Comparison of ENCODE assay signal across 24 mouse cellular contexts in genomic region chr12:73673783-73674182, GRCm38 (mm10).
A peak's percentile ranks its signal among the peaks of the same experiment; 100 is the strongest.
DNase-seq lines count a peak whose midpoint lies in the region; ATAC-seq lines count a peak whose summit lies in the region.
"Had no signal": no experiment of that assay in that cellular context is flagged by ENCODE, and none has a peak within 500 bp of the region (broad histone marks: within the 10 kb centered on the region; RNA-seq: fewer than 3 reads in every experiment).

No protein-coding gene starts in this region.

- H3K36me3 ChIP-seq in embryonic facial prominence, embryonic 14.5 days (ENCODE audit: control insufficient read depth, insufficient read depth, low read length), result no peaks in the 10 kb centered on the region
- H3K36me3 ChIP-seq in embryonic facial prominence, embryonic 10.5 days (replicated peaks), result no peaks in the 10 kb centered on the region
- H3K36me3 ChIP-seq in hindbrain, embryonic 16.5 days (ENCODE audit: control insufficient read depth, insufficient read depth, low read length), result no peaks in the 10 kb centered on the region
- H3K36me3 ChIP-seq in hindbrain, embryonic 10.5 days, result no peaks in the 10 kb centered on the region
- H3K36me3 ChIP-seq: embryonic facial prominence, embryonic 13.5 days; limb, embryonic 13.5 days; liver, embryonic 12.5 days; midbrain, embryonic 10.5 days; neural tube, embryonic 15.5 days had no signal

- H3K9ac ChIP-seq in embryonic facial prominence, embryonic 14.5 days (ENCODE audit: low read depth, low read length), result no peak overlapping the region
- H3K9ac ChIP-seq in hindbrain, embryonic 16.5 days (ENCODE audit: low read depth, low read length), result no peak overlapping the region
- H3K9ac ChIP-seq: embryonic facial prominence, embryonic 13.5 days; limb, embryonic 13.5 days; liver, embryonic 12.5 days; neural tube, embryonic 15.5 days had no signal

- H3K9me3 ChIP-seq in embryonic facial prominence, embryonic 14.5 days (ENCODE audit: control insufficient read depth, low read length), result no peaks in the 10 kb centered on the region
- no peaks in the 10 kb centered on the region for H3K9me3 ChIP-seq in embryonic facial prominence, embryonic 10.5 days
- no peaks in the 10 kb centered on the region for H3K9me3 ChIP-seq in hindbrain, embryonic 16.5 days (ENCODE audit: control insufficient read depth, low read length)
- no peaks in the 10 kb centered on the region for H3K9me3 ChIP-seq in hindbrain, embryonic 10.5 days
- H3K9me3 ChIP-seq: embryonic facial prominence, embryonic 13.5 days; limb, embryonic 13.5 days; liver, embryonic 12.5 days; midbrain, embryonic 10.5 days; neural tube, embryonic 15.5 days had no signal

- ATAC-seq in embryonic facial prominence, embryonic 14.5 days (ENCODE audit: low read depth), result no peak
- peak; percentile 64; the same call in 1 of the 2 replicates for ATAC-seq in hindbrain, embryonic 16.5 days
- ATAC-seq: activated CD4-positive, CD25-positive, alpha-beta regulatory T cell, adult 4 months; forebrain, embryonic 14.5 days; inflammation-experienced regulatory T-cells, adult 6 months; liver, embryonic 12.5 days had no signal

- 78% methylated on average over 7 of the region's 7 CpGs for WGBS in embryonic facial prominence, embryonic 14.5 days
- WGBS in embryonic facial prominence, embryonic 10.5 days, result 88% methylated on average over 7 of the region's 7 CpGs
- 71% methylated on average over 7 of the region's 7 CpGs for WGBS in hindbrain, embryonic 16.5 days
- 88% methylated on average over 7 of the region's 7 CpGs for WGBS in hindbrain, embryonic 10.5 days

- no peak overlapping the region for H3K27ac ChIP-seq in embryonic facial prominence, embryonic 14.5 days (replicated peaks; ENCODE audit: low read depth, low read length)
- no peak overlapping the region for H3K27ac ChIP-seq in embryonic facial prominence, embryonic 10.5 days (replicated peaks)
- no peak overlapping the region for H3K27ac ChIP-seq in hindbrain, embryonic 16.5 days (ENCODE audit: low read depth, low read length)
- H3K27ac ChIP-seq in hindbrain, embryonic 10.5 days, result no peak overlapping the region
- H3K27ac ChIP-seq: embryonic facial prominence, embryonic 13.5 days; kidney, postnatal 0 days; limb, embryonic 13.5 days; liver, embryonic 12.5 days; midbrain, embryonic 10.5 days; neural tube, embryonic 15.5 days had no signal

- H3K4me2 ChIP-seq in embryonic facial prominence, embryonic 14.5 days (ENCODE audit: low read depth, low read length), result no peak overlapping the region
- H3K4me2 ChIP-seq in hindbrain, embryonic 16.5 days (ENCODE audit: low read length), result no peak overlapping the region
- H3K4me2 ChIP-seq: embryonic facial prominence, embryonic 13.5 days; limb, embryonic 13.5 days; liver, embryonic 12.5 days; neural tube, embryonic 15.5 days had no signal

- peaks cover 13% of the 10 kb centered on the region; the same call in 1 of the 2 replicates for H3K4me1 ChIP-seq in embryonic facial prominence, embryonic 14.5 days (ENCODE audit: control insufficient read depth, insufficient read depth, low read length)
- H3K4me1 ChIP-seq in embryonic facial prominence, embryonic 10.5 days, result peaks cover 42% of the 10 kb centered on the region
- peaks cover 7% of the 10 kb centered on the region for H3K4me1 ChIP-seq in hindbrain, embryonic 16.5 days (ENCODE audit: control insufficient read depth, insufficient read depth, low read depth, low read length)
- H3K4me1 ChIP-seq in hindbrain, embryonic 10.5 days (replicated peaks), result peaks cover 37% of the 10 kb centered on the region

- no peaks in the 10 kb centered on the region for H3K27me3 ChIP-seq in embryonic facial prominence, embryonic 14.5 days (replicated peaks; ENCODE audit: control insufficient read depth, insufficient read depth, low read length)
- H3K27me3 ChIP-seq in embryonic facial prominence, embryonic 10.5 days (replicated peaks; ENCODE audit: low read depth, poor library complexity, severe bottlenecking), result no peaks in the 10 kb centered on the region
- H3K27me3 ChIP-seq in hindbrain, embryonic 16.5 days (replicated peaks; ENCODE audit: control insufficient read depth, insufficient read depth, low read length), result no peaks in the 10 kb centered on the region
- no peaks in the 10 kb centered on the region for H3K27me3 ChIP-seq in hindbrain, embryonic 10.5 days (ENCODE audit: insufficient read depth, poor library complexity, severe bottlenecking)
- H3K27me3 ChIP-seq: embryonic facial prominence, embryonic 13.5 days; limb, embryonic 13.5 days; liver, embryonic 12.5 days; neural tube, embryonic 15.5 days had no signal

- no peak overlapping the region for H3K4me3 ChIP-seq in embryonic facial prominence, embryonic 14.5 days (ENCODE audit: low read depth, low read length)
- H3K4me3 ChIP-seq in embryonic facial prominence, embryonic 10.5 days, result no peak overlapping the region
- no peak overlapping the region for H3K4me3 ChIP-seq in hindbrain, embryonic 16.5 days (ENCODE audit: low read length)
- H3K4me3 ChIP-seq in hindbrain, embryonic 10.5 days, result no peak overlapping the region
- H3K4me3 ChIP-seq: embryonic facial prominence, embryonic 13.5 days; limb, embryonic 13.5 days; liver, embryonic 12.5 days; midbrain, embryonic 10.5 days; neural tube, embryonic 15.5 days had no signal

- peak; percentile 14 for DNase-seq in embryonic facial prominence, embryonic 14.5 days (ENCODE audit: low spot score)
- no peak for DNase-seq in embryonic facial prominence, embryonic 10.5 days (ENCODE audit: low spot score)
- no peak for DNase-seq in hindbrain, embryonic 10.5 days (ENCODE audit: low spot score)
- peak; percentile 34 to 36 for DNase-seq in right cerebral cortex, postnatal 10 days (ENCODE audit: low spot score in 2 of 2)
- DNase-seq in right cerebral cortex, postnatal 25 days, result no peak
- no peak for DNase-seq in yolk sac, embryonic 10.5 days (ENCODE audit: low spot score)
- DNase-seq: adrenal gland, adult 8-10 months; gastrocnemius, postnatal 25 days; kidney, adult 18-20 months; lung, adult 18-20 months; lung, postnatal 10 days; right cerebral cortex, adult 18-20 months; thymus, adult 18-20 months; thymus, postnatal 36 days had no signal

Comparison
In these comparisons a context has a peak if more than half of its experiments do, and no peak if none do; other contexts are left out.
1. DNase-seq: peak in embryonic facial prominence, embryonic 14.5 days (single experiment) and right cerebral cortex, postnatal 10 days (2 of 2); none in embryonic facial prominence, embryonic 10.5 days (single experiment), hindbrain, embryonic 10.5 days (single experiment), right cerebral cortex, postnatal 25 days (single experiment) and yolk sac, embryonic 10.5 days (single experiment).